Mouse (Mus musculus) G1E (cell line): Measurements from ENCODE around the gene Pex5.

Source experiments
- CTCF ChIP-seq: IDR thresholded peaks from 2 replicates; pipeline ENCODE4 v1.5.1; 2012; ENCODE audit warnings: low read depth, low read length, inconsistent platforms, mixed read lengths
- GATA1 ChIP-seq: IDR thresholded peaks from 2 replicates; pipeline ENCODE4 v1.6.1; 2012; ENCODE audit warnings: borderline replicate concordance, low read length, inconsistent platforms, mixed read lengths
- POLR2AphosphoS5 ChIP-seq: IDR thresholded peaks from 2 replicates; pipeline ENCODE4 v1.6.1; 2012; ENCODE audit warnings: low read depth, low read length, inconsistent platforms; ENCODE audit not compliant: insufficient replicate concordance

- TF ChIP-seq GATA1 (no peak), POLR2AphosphoS5 (no peak), CTCF (no peak)
Observed at GRCm38 (mm10) chr6:124448959-124449667, 34.2 kb upstream of the Pex5 start.
